Mouse (Mus musculus): ENCODE measurements around the gene Utp14b.

The Utp14b gene

DNA sequence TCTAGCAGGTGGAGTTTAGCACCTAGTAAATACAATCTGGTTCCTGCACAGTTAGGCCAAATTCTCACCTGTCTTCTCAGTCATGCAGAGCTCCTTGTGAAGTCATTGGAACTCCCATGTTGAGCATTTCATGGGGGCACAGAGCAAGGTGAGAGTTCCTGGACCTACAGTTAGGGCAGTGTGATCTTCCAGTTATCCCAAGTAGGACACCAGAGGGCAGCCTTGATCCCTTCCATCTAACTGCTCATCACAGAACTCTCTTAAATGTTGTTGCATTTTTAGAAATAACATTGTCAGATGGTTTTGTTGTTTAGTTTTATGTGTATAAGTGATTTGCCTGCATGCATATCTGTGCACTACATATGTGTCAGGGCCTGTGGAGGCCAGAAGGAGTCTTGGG, 29.0 kb downstream of the Utp14b start:
- no peak for DNase-seq (ENCODE audit: low read depth)

GRCm38 (mm10) chr1:78688149-78688548, 30.3 kb downstream of the Utp14b start:
- DNase-seq (ENCODE audit: low read depth), result no peak

DNA sequence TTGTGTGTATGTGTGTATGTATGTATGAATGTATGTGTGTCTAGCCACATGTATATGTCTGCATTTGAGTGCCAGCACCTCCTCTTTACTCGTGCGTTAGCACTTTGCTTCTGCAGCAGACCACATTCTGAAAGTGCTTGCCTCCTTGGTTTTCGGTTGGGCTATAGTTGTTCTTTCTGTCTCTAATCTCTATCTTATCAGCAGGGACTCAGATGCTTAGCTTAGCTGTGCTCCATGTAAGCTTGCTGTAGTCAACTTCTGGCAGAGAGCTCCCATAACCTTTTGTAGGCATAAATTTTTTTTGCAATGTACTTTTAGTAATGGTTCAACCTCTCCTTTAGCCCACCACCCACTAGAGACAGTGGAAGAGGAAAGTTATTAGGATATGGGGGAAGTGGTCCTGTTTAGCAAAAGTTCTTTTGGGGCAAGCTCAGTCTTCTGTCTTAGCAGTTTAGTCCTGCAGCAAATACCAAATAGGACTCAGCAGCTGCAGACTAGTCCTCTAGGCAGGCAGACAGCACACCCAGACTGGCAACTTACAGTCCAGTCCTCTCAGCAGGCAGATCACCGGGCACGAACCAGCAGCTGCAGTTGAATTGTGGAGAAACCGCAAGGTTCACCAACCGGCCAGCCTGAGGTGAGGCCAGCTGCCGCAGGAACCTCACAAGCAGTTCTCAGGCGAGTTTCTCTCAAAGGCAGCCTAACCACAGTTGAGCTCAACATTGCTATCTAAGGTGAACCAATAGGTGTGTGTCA, 36.8 kb downstream of the Utp14b start:
- DNase-seq (ENCODE audit: low read depth), result no peak

- DNase-seq (ENCODE audit: low read depth), result no peak
These were observed 38.5 kb downstream of the Utp14b start for GRCm38 (mm10) chr1:78696305-78696704.

DNA sequence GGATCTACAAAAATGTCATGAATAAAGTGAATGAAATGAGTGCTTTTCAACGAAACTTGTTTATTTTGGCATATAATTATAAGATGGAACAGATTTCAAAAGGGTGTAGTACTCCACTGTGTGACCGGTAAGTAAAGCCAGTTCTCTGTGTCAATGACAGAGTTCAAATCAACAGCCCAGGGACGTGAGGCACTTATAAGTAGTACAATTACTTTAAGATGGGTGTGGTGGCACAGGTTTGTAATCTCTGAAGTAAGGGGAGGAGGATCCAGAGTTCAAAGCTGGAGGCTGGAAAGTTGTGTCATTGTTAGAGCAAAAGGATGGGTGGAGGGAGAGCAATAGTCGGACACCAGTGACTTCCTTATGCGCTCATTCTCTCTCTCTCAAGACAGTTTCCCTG, 39.1 kb downstream of the Utp14b start:
- DNase-seq (ENCODE audit: low read depth), result no peak

GRCm38 (mm10) chr1:78698138-78698537, 40.3 kb downstream of the Utp14b start:
- DNase-seq (ENCODE audit: low read depth), result no peak

GRCm38 (mm10) chr1:78701740-78702139, 43.9 kb downstream of the Utp14b start:
- DNase-seq (ENCODE audit: low read depth), result no peak

- peak; percentile 28 for DNase-seq (ENCODE audit: low read depth)
These were observed 44.6 kb downstream of the Utp14b start for GRCm38 (mm10) chr1:78702282-78702963.

DNA sequence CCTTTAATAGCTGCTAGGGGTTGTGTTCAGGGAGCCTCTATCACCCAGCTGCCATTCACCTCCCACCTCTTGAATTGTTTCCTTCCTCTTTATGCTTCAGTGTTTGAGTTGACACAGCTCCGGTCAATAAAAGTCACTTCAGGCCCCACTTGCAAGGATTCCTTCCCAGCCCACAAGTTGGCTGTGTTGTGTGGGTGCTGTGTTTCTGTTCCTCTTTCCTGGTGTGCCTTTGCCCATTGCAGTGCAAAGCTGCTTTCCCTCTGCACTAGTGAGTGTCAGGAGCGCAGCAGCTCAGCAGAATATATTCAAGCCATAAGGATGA, 45.1 kb downstream of the Utp14b start:
- DNase-seq (ENCODE audit: low read depth), result peak; percentile 39

DNA sequence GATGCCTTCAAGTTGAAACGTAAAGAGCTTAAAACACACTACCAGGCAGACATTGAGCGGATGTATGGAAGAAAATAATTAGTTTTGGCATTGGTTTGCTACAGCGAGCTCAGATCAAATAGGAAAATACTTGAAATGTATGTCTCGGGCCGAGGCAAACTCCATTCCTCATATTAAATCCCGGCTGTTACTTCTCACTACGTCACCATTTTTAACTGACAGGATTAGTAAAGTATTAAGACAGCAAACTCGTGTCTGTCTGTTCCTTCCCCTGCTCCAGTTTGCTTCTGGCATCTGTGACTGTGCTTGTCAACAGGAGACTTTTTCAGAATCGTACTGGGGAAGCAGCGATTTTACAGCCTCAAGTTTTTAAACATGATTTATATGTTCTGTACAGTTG, 48.5 kb downstream of the Utp14b start:
- DNase-seq (ENCODE audit: low read depth), result no peak

DNA sequence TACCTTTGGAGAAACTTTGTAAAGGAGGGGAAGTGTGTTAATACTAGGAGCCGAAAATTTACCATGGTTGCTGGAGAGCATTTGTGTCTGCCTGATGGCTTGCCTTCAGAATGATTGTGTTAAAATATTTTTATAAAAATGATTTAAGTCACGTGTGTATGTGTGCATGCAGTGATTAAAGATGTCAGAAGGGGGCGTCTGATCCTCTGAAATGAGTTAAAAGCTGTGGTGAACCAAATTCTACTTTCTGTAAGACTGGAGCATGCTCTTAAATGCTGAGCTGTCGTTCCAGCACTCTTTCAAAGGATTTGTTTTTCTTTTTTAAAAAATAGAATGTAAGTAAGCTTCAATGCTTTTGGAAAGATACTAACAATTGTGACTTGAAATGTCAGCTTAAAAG, 49.4 kb downstream of the Utp14b start:
- no peak for DNase-seq (ENCODE audit: low read depth)

DNA sequence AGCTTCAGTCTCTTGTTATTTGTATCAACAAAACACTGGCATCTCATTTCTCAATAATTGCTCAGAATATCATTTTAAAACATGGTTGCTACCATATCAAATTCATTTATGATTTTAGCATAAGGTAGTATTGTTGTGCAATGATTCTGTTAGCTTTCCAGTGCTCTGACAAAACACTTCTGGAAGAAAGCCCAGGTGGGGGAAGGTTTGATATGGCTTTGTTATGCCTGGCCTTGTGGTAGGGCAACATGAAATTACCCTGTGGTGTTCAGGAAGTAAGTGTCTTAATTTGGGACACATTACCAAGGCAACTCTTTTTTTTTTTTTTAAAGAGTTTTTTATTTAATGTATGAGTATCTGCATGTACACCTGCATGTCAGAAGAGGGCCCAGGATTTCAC, 52.2 kb downstream of the Utp14b start:
- no peak for DNase-seq (ENCODE audit: low read depth)

- no peak for DNase-seq (ENCODE audit: low read depth)
These were observed 52.9 kb downstream of the Utp14b start for GRCm38 (mm10) chr1:78710613-78711329.

All from c-Kit-positive CD71-negative TER-119-negative erythroid progenitor cells, embryonic 14.5 days (primary cell).